Mouse (Mus musculus) megakaryocyte-erythroid progenitor cell, adult 5-6 weeks (primary cell): ENCODE results near the gene Arl6ip4. TPM values are rescaled to one million over a fixed set of nuclear protein-coding genes. Genes with fewer than 3 reads are reported as not detected.

Experiments
- ATAC-seq: replicated peaks from 2 replicates; pipeline ENCODE4 v1.8.0; 2016; ENCODE audit warnings: mild to moderate bottlenecking, inconsistent platforms; ENCODE audit not compliant: severe bottlenecking, poor library complexity, low FRiP score, low TSS enrichment
- total RNA-seq, 2 experiments: library from RNA; stranded (forward) in 1 of 2; stranded (reverse) in 1 of 2; fragments of 200-1000, 215-1000 nt in 1 of 2; fragments of >200 nt in 1 of 2; fragmentation: Nextera tagmentation in 1 of 2; gene quantifications; 2 replicates each; pipeline ENCODE4 v1.2.3; 2014 to 2017

Gene Arl6ip4
- total RNA-seq, 2 experiments from 2014 or later: 120 to 129 TPM

GRCm38 (mm10) chr5:124093120-124093794, 22.6 kb upstream of the Arl6ip4 start:
- ATAC-seq: no peak

DNA sequence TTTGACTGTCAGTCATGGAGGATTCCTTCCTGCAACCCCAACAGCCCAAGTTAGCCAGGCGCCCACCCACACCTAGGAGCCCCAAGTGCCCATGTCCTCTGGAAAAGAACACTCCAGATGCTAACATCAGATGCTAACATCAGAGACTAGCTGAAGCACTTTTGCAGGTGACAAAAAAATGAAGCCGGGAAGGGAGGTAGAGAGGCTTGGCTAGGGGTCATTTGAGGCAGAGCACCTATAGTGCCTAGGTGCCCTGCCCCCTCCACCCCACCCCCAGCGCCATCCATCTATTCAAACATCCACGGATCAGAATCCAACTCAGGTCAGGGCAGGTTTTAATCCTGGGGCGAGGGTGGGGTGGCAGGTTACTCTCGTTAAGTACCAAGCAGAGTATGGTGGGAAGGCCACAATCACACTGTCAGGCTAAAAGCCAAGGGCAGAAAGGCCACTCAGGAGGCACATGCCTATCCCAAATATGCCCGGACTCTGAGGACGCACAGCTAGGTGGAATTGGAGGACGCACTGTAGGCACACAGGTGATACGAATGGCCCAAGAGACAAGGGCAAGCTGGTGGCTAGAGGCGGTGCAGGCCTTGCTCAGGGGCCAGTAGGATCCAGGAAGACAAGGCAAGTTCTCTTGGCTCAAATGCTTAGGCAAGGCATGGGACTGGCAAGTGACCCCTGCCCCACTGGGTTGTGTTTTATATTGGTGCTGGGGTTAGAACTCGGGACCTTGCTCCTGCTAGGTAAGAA, 21.9 kb upstream of the Arl6ip4 start:
- no peak for ATAC-seq

DNA sequence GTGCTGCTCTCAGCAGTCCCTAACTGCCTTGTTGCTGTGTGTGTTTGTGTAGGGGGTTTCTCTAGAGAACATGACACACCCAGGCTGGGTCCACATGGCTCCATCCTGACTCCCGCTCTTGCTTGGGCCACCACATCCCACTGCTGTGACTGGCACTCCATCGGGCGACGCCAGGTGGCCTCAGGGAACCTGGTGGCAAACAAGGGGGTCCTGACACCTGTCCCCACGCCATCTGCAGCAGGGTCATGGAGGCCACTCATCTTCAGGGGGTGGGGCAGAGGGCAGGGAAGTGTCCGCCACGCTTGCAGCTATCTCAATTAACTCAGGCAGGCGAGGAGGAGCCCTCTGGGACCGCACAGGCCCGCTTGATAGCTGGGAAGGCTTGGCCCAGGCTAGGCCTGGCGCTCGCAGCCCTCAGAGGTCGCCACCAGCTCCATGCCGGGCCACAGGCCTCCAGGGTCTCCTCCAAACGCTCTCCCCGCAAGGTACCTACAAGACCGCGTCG, 20.8 kb upstream of the Arl6ip4 start:
- ATAC-seq: peak; percentile 48

GRCm38 (mm10) chr5:124095596-124096232, 20.2 kb upstream of the Arl6ip4 start, which contains the start of gene Abcb9:
Gene Abcb9 (minus strand): TSS chr5:124095798.
- ATAC-seq: peak; percentile 85

DNA sequence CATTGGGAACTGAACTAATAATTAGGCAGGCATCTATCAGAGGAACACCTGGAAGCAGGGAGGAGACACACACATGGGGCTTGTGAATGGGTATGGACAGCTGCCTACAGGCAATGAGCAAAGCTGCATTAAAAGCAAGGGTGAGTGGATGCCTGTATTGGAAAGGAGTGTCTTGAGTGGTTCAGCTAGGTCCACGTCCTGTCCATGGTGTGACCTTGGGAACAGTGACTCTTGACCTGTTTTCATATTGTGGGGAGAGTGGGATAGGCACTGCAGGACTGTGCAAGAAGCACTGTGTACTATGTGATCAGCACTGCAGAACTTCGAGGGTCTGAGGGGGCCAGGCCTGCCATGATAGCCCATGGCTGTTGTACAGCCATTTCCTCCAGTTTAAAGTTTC, 17.0 kb upstream of the Arl6ip4 start:
- no peak for ATAC-seq

DNA sequence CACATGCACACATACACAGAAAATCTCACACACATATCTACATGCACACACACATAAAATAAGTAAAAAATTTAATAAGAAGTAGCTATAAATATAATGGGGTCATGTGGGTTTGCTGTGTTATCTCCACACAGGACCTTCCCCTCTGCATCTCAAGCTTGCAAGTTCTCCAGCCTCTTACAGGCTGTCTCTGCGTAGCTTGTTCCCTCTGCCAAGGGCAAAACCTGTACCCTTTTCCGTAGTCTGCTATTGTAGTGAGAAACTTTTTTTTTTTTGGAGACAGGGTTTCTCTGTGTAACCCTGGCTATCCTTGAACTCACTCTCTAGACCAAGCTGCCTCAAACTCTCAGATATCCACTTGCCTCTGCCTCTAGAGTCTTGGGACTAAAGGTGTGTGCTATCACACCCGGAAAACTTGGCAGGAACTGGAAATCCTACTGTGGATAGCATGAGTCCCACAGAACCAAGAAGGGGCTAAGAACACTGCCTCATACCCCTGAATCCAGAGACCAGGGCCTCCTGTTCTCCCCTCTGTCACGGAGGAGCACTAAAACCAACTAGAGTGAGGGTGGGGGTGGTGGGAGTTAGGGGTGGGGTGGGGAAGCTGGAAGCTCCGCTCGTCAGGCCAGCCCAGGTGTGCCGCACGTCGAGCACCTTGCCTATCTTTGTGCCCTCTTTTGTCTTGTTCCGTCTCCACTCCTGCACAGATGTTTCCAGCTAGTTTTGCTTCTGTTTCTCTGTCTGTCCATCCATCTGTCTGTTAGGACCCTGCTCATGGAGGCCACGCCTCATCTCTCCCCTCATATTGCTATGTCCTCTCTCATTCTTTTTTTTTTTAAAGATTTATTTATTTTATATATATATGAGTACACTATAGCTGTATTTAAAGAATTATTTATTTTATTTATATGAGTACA, 15.5 kb upstream of the Arl6ip4 start:
- no peak for ATAC-seq

DNA sequence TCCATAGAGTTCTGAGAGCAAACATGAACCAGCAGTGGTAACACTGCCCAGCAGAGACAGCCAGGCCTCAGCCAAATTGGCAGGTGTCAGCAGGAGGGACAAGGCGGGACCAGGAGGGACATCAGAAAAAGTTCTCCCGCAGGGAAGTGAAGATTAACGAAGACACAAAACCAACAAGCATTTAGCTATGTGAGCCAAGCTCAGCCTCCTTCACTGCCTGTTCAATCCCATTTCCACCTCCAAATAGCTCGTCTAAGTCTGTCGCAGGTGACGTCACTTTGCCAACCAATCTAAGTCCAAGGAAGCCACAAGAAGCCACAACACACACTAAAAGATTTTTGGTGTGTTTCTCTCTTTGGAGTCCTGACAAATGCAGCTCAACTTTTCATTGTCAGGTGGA, 13.6 kb upstream of the Arl6ip4 start:
- ATAC-seq: no peak

- ATAC-seq: no peak
Measured at GRCm38 (mm10) chr5:124103020-124103419, 12.9 kb upstream of the Arl6ip4 start.

- no peak for ATAC-seq
Measured at GRCm38 (mm10) chr5:124103552-124103951, 12.3 kb upstream of the Arl6ip4 start.

DNA sequence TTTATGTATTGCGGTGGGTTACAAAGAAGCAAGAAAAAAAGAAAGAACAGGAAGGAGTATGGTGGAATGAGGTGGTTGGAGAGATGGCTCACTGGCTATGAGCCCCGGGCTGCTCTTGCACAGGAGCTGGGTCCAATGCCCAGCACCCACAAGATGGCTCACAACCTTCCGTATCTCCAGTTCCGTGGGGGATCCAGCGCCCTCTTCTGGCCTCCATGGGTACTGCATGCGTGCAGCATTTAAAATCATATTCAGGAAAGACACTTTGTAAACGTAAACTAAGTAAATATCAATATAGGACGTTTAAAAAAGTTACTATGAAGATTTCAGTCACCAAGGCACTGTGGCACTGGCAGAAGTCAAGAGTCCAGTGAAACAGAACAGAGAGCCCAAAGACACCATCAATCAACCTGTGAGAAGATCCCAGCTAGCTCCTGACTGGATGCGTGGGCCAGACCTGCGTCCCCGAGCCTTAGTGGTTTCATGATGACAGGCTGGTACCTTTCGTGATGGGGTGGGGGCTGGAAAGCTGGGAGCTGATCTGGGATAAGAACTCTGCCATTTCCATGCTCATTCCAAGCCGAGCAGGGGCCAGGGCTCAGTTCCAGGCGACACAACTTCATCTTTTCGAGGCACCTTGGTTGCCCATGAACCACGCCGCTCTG, 4.7 kb upstream of the Arl6ip4 start:
- ATAC-seq: no peak

DNA sequence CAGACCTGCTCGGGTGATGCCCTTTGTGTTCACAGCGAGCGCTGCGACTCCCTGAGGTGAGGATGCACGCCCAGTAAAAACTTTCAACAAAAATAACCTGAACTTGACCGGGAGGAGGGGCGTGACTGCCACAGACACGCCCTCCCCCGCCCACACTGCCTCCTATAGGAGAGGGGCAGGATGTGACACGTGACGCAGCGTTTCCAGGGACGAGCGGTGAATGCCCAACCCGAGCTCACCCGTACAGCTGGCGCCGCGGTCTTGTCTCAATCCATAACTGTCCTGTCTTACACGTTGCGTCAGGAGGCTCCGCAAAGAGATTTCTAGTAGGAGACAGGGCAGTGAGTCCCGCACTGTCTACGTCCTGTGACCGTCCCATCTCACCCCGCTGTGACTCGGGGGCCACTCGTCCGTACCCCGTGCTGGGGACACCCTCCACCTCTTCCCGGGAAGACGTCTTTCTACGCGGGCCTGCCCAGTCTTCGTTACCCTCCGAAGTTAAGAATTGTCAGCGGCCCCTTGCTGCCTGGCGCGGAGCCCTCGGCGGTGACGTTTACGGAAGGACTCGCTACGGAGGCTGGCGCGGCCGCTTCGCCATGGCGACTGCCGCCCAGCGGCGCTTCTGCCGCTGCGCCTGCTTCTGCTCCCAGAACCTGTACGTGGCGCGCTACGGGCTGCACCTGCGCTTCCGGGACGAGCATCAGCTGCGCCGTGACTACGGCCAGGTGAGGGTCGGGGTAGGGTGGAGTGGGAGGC, 4.0 kb upstream of the Arl6ip4 start, which contains the start of gene Ogfod2:
TSS of gene Ogfod2 (plus strand) at position 556 of the 756 bp plus-strand sequence.
- ATAC-seq: peak; percentile 83

DNA sequence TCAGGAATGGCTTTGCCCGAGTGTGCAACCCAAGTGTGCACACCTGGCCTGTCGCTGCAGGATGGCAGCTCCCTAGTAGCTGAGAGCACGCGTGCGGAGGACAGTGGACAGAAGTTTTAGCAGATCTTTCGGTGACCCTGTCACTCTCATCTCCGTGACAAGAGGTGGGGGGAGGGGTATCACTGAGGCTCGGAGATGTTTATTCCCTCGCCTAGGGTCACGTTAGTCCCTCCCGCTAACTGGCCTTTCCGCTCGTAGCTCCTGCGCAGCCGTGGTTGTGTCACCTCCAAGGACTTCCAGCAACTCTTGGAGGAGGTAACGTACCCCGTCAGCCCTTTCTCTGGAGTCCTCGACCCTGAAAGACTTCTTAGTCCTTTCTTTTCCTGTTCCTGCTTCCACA, 3.4 kb upstream of the Arl6ip4 start:
- ATAC-seq: peak; percentile 7

DNA sequence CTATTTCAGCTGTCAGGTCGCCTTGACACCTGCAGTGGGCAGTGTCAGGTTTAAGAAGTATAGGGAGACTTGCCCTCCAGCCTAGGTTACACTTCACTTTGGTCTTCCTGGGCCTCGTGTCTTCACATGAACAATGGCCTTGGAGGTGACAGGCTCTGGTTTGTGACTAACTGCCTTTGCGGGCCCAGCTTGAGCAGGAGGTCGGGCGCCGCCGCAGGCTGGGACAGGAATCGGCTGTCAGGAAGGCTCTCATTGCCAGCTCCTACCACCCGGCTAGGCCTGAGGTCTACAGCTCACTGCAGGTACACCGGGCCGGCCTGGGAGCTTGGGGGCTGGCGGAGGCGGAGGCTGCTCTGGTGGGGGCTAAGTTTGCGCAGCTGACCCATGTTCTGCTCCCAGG, 2.9 kb upstream of the Arl6ip4 start:
- peak; percentile 45 for ATAC-seq

DNA sequence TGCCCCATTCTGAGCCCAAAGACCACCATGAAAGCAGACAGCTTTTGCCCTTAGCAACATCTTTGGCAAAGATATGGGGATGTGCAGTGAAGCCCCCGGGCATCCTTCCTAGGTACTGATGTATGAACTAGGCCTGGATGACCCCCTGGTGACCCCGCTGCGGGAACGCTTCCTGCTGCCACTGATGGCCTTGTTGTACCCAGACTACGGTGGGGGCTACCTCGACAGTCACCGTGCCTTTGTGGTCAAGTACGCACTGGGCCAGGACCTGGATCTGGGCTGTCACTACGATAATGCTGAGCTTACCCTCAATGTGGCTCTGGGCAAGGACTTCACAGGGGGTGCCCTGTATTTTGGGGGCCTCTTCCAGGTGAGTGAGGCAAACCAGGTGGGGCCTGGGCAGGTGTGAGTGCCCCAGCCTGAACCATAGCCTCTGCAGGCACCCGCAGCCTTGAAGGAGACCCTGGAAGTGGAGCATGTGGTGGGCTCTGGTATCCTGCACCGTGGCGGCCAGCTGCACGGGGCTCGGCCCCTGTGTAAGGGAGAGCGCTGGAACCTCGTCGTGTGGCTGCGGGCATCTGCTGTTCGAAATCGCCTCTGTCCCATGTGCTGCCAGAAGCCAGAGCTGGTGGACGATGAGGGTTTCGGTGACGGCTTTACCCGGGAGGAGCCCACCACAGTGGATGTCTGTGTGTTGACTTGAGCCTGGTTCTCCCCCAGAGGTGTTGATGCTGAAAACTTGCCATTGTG, 1.4 kb upstream of the Arl6ip4 start:
- ATAC-seq: no peak

GRCm38 (mm10) chr5:124115531-124115930, 358 bp upstream of the Arl6ip4 start:
- no peak for ATAC-seq

DNA sequence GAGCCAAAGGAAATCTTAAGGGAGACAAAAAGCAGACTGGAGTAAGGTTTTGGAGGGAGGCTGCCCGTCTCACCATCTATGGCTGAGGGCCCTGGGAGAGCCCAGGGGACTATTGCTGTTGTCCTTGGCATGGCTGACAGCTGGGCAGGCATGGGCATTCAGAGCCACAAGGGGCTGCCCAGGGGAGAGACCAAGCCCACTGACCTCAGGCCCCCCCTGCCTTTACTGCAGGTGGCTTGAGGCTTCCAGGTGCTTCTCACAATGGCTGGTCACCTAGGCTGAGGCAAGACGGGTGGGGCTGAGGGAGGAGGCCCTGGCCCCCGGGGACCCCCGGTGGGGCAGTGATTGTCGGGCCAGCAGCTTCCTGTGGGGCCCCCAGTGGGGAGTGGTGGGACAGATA, 3.3 kb downstream of the Arl6ip4 start:
- no peak for ATAC-seq

DNA sequence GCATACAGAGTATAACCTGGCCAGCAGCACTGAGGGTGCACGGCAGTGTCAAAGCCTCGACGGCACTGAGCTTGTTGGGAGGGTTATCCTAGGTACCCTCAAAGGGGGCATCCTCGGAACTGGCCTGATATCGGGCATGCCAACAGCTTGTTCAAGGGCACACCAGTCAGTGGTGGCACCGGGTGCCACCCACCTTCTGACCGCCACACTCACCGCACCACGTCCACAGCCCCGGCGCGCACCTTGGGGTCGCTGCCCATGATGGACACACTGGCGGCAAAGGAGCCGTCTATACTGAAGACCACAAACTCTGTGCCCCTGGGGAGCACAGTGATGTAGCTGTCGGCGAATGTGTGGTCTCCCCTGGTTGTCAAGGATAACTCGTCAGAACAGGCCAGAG, 6.5 kb downstream of the Arl6ip4 start:
- no peak for ATAC-seq
